Mouse (Mus musculus) CH12.LX (cell line): Measurements from ENCODE around the gene Ncaph2. TPM values are rescaled to one million over a fixed set of nuclear protein-coding genes. Genes with fewer than 3 reads are reported as not detected.

Experiments
- DNase-seq: peaks from one replicate; pipeline ENCODE4 v3.0.0-alpha.2; 2013; ENCODE audit errors: extremely low read depth
- H3K27ac ChIP-seq: 2 replicates; pipeline ENCODE4 v1.5.1; 2012; ENCODE audit warnings: low read depth, mild to moderate bottlenecking, control low read depth, moderate library complexity; ENCODE audit not compliant: insufficient read depth
- H3K27me3 ChIP-seq: replicated peaks from 2 replicates; pipeline ENCODE3; 2012; ENCODE audit warnings: inconsistent platforms
- H3K36me3 ChIP-seq, 2 experiments: replicated peaks in 1 of 2; 2 replicates each; pipeline versions ENCODE3 to v1.6.1; 2012; ENCODE audit warnings: inconsistent platforms in 1 of 2, low read length in 1 of 2, mild to moderate bottlenecking in 1 of 2, mixed read lengths in 1 of 2, moderate library complexity in 1 of 2; ENCODE audit not compliant: control insufficient read depth in 1 of 2, insufficient read depth in 1 of 2
- H3K4me1 ChIP-seq, 2 experiments: 2 replicates each; pipeline ENCODE4 v1.6.1; 2012; ENCODE audit warnings: inconsistent platforms in 1 of 2, moderate library complexity in 1 of 2; ENCODE audit not compliant: insufficient read depth in 2 of 2, control insufficient read depth in 1 of 2
- H3K4me2 ChIP-seq: 2 replicates; pipeline ENCODE4 v1.6.1; 2012; ENCODE audit warnings: low read depth, mild to moderate bottlenecking, control low read depth; ENCODE audit not compliant: poor library complexity, insufficient read depth, severe bottlenecking
- H3K4me3 ChIP-seq, 3 experiments: fragments of 150-350 bp in 1 of 3; sonication (generic) in 1 of 3; replicated peaks in 1 of 3; 2 replicates each; pipeline versions ENCODE3 to v1.5.1; 2011 to 2012; ENCODE audit warnings: low read depth in 2 of 3, low read length in 2 of 3, mild to moderate bottlenecking in 2 of 3, moderate library complexity in 2 of 3, control low read depth in 1 of 3, improper control_type of control experiment in 1 of 3, inconsistent platforms in 1 of 3, mixed read lengths in 1 of 3; ENCODE audit not compliant: poor library complexity in 1 of 3
- H3K79me2 ChIP-seq: replicated peaks from 2 replicates; pipeline ENCODE4 v1.6.1; 2012; ENCODE audit warnings: mild to moderate bottlenecking, moderate library complexity; ENCODE audit not compliant: control insufficient read depth, poor library complexity, insufficient read depth, severe bottlenecking; ENCODE audit errors: extremely low read depth
- H3K9ac ChIP-seq: 2 replicates; pipeline ENCODE4 v1.6.1; 2012; ENCODE audit warnings: low read depth, mild to moderate bottlenecking, control low read depth, moderate library complexity; ENCODE audit not compliant: insufficient read depth
- H3K9me3 ChIP-seq: replicated peaks from 2 replicates; pipeline ENCODE3; 2012; ENCODE audit warnings: low read length, inconsistent platforms, mixed read lengths
- BHLHE40 ChIP-seq: IDR thresholded peaks from 2 replicates; pipeline ENCODE4 v1.6.1; 2011; ENCODE audit warnings: mild to moderate bottlenecking, low read depth, low read length, improper control_type of control experiment
- CHD1 ChIP-seq: IDR thresholded peaks from 2 replicates; pipeline ENCODE4 v1.6.1; 2012; ENCODE audit warnings: low read depth, low read length, improper control_type of control experiment, inconsistent platforms
- CTCF ChIP-seq, 2 experiments: IDR thresholded peaks in 1 of 2; conservative IDR thresholded peaks in 1 of 2; 2 replicates each; pipeline ENCODE4 v1.5.1; 2011 to 2012; ENCODE audit warnings: low read depth in 2 of 2, low read length in 2 of 2, improper control_type of control experiment in 1 of 2, inconsistent platforms in 1 of 2, mild to moderate bottlenecking in 1 of 2, moderate library complexity in 1 of 2
- EP300 ChIP-seq: IDR thresholded peaks from 2 replicates; pipeline ENCODE4 v1.6.1; 2011; ENCODE audit warnings: low read length, improper control_type of control experiment
- ETS1 ChIP-seq: conservative IDR thresholded peaks from 2 replicates; pipeline ENCODE4 v1.6.1; 2012; ENCODE audit warnings: low read depth, mild to moderate bottlenecking, inconsistent platforms, low read length, improper control_type of control experiment, moderate library complexity
- HCFC1 ChIP-seq: IDR thresholded peaks from 2 replicates; pipeline ENCODE4 v1.6.1; 2012; ENCODE audit warnings: low read depth, mild to moderate bottlenecking, inconsistent platforms, low read length, improper control_type of control experiment
- JUND ChIP-seq: conservative IDR thresholded peaks from 2 replicates; pipeline ENCODE4 v1.6.1; 2011; ENCODE audit warnings: low read depth, low read length, improper control_type of control experiment
- MAX ChIP-seq: IDR thresholded peaks from 2 replicates; pipeline ENCODE4 v1.6.1; 2011; ENCODE audit warnings: low read length, improper control_type of control experiment
- MAZ ChIP-seq: IDR thresholded peaks from 2 replicates; pipeline ENCODE4 v1.6.1; 2012; ENCODE audit warnings: low read depth, mild to moderate bottlenecking, inconsistent platforms, low read length, improper control_type of control experiment, moderate library complexity
- MXI1 ChIP-seq: IDR thresholded peaks from 2 replicates; pipeline ENCODE4 v1.6.1; 2011; ENCODE audit warnings: mild to moderate bottlenecking, low read depth, low read length, improper control_type of control experiment
- POLR2AphosphoS2 ChIP-seq: IDR thresholded peaks from 2 replicates; pipeline ENCODE4 v1.6.1; 2011; ENCODE audit warnings: low read depth, low read length, improper control_type of control experiment
- RCOR1 ChIP-seq: conservative IDR thresholded peaks from 2 replicates; pipeline ENCODE4 v1.6.1; 2012; ENCODE audit warnings: low read depth, mild to moderate bottlenecking, inconsistent platforms, low read length, improper control_type of control experiment
- SIN3A ChIP-seq: IDR thresholded peaks from 2 replicates; pipeline ENCODE4 v1.6.1; 2012; ENCODE audit warnings: low read length, improper control_type of control experiment, inconsistent platforms
- SMC3 ChIP-seq: IDR thresholded peaks from 2 replicates; pipeline ENCODE4 v1.6.1; 2011; ENCODE audit warnings: low read depth, low read length, improper control_type of control experiment
- UBTF ChIP-seq: IDR thresholded peaks from 2 replicates; pipeline ENCODE4 v1.6.1; 2012; ENCODE audit warnings: low read depth, mild to moderate bottlenecking, inconsistent platforms, low read length, improper control_type of control experiment, moderate library complexity
- USF1 ChIP-seq: IDR thresholded peaks from 2 replicates; pipeline ENCODE4 v1.6.1; 2014; ENCODE audit warnings: low read depth, mild to moderate bottlenecking, inconsistent platforms, low read length, improper control_type of control experiment
- USF2 ChIP-seq: conservative IDR thresholded peaks from 2 replicates; pipeline ENCODE4 v1.6.1; 2011; ENCODE audit warnings: low read depth, low read length, improper control_type of control experiment
- ZC3H11A ChIP-seq: IDR thresholded peaks from 2 replicates; pipeline ENCODE4 v1.6.1; 2012; ENCODE audit warnings: low read depth, mild to moderate bottlenecking, inconsistent platforms, low read length, improper control_type of control experiment
- ZKSCAN1 ChIP-seq: IDR thresholded peaks from 2 replicates; pipeline ENCODE4 v1.6.1; 2012; ENCODE audit warnings: low read depth, inconsistent platforms, low read length, improper control_type of control experiment, borderline replicate concordance
- ZMIZ1 ChIP-seq: IDR thresholded peaks from 2 replicates; pipeline ENCODE4 v1.6.1; 2012; ENCODE audit warnings: low read depth, mild to moderate bottlenecking, inconsistent platforms, low read length, improper control_type of control experiment
- dilution Hi-C: fragments of 300-500 bp; cut with MboI; formaldehyde crosslinking; loops from 2 replicates; pipeline ENCODE4 v1.14.3; 2020; ENCODE audit warnings: low sequenced_read_pairs; ENCODE audit not compliant: extremely low pct_unique_long_range_greater_than_20kb, extremely low pct_ligation_motif_present
- in situ Hi-C: fragments of 300-500 bp; cut with MboI; formaldehyde crosslinking; loops from 3 replicates; pipeline ENCODE4 v1.14.3; 2019; ENCODE audit warnings: low sequenced_read_pairs, low pct_ligation_motif_present, low pct_unique_long_range_greater_than_20kb, mixed read lengths
- polyA plus RNA-seq: library from polyadenylated mRNA; unstranded; fragments of >175 nt; gene quantifications from 2 replicates; pipeline ENCODE4 v1.2.1, GENCODE M21; 2012; ENCODE audit warnings: low read depth; ENCODE audit not compliant: insufficient read length
- total RNA-seq, 2 experiments: library from RNA; depleted of rRNA; stranded (reverse); fragments of 300-350 nt in 1 of 2; fragments of >200 nt in 1 of 2; gene quantifications; 2 replicates each; pipeline ENCODE4 v1.2.3; 2012 to 2014

Gene Ncaph2
- total and polyA plus RNA-seq, 3 experiments = 95.4 to 151 (median 106) TPM

DNA sequence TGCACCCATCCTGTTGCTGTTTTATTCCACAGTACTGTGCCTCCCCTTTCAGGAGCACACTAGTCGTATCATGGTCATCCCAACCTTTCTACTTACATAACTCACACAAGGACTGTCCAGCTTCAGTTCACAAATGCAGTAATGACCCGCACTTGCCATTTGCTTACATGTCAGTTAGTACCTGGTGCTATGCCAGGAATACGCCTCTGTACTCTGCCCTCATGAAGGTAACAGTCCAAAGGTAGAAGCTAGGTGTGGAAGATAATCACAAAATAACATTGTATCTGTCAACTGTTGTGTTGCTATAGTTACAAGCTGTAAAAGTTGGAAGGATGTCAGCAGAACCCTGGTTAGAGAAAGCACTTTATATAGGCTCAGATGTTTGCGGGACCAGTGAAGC lies 41.4 kb downstream of the Ncaph2 start:
- in situ Hi-C loops = no loop called here
- no peak overlapping the region for H3K4me2 ChIP-seq
- H3K4me1 ChIP-seq = no peaks in the 10 kb centered on the region
- H3K79me2 ChIP-seq = no peaks in the 10 kb centered on the region
- TF ChIP-seq EP300 (no peak), BHLHE40 (no peak), JUND (no peak), CTCF (conservative IDR thresholded peaks at IDR 0.05 in 1 of 2, IDR thresholded peaks at IDR 0.05 in 1 of 2; ENCODE audit: low read depth in 2 of 2, low read length in 2 of 2) (no peak), POLR2AphosphoS2 (no peak), SMC3 (no peak)
- TF ChIP-seq, all 38 proteins: peak for 0
- dilution Hi-C loops = no loop called here
- Histone ChIP-seq H3K27ac (no peak overlapping the region), H3K36me3 (no peaks in the 10 kb centered on the region), H3K4me3 (no peak overlapping the region), H3K27me3 (peaks cover 29% of the 10 kb centered on the region), H3K9me3 (no peaks in the 10 kb centered on the region), H3K9ac (no peak overlapping the region)
- DNase-seq = no peak

DNA sequence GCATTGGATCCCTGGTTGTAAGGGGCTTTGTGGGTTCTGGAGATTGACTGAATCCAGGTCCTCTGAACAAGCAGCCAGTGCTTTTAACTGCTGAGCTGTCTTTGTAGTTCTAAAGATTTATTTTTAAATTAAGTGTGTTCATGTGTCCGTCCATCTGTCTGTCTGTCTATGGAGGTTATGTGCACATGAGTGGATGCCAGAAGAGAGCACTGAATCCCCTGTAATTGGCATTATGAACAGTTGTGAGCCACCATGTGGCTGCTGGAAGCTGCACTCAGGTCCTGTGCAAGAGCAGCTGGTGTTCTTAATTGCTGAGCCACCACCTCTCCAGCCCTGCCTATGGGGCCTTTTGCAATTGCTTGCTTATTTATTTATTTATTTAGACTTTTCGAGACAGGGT lies 42.6 kb downstream of the Ncaph2 start:
- H3K4me2 ChIP-seq = no peak overlapping the region
- TF ChIP-seq ZC3H11A (no peak), POLR2AphosphoS2 (no peak), ETS1 (no peak), RCOR1 (no peak), UBTF (no peak), MAZ (no peak), USF1 (no peak), EP300 (no peak), USF2 (no peak), MXI1 (no peak), CHD1 (no peak), ZMIZ1 (no peak), ZKSCAN1 (no peak), HCFC1 (no peak), MAX (no peak), CTCF (conservative IDR thresholded peaks at IDR 0.05 in 1 of 2, IDR thresholded peaks at IDR 0.05 in 1 of 2; ENCODE audit: low read depth in 2 of 2, low read length in 2 of 2) (no peak), SIN3A (no peak)

More for the DNA sequence above, 42.6 kb downstream of the Ncaph2 start:
- Histone ChIP-seq H3K27ac (no peak overlapping the region), H3K79me2 (no peaks in the 10 kb centered on the region), H3K27me3 (peaks cover 25% of the 10 kb centered on the region), H3K4me1 (no peaks in the 10 kb centered on the region), H3K9me3 (no peaks in the 10 kb centered on the region), H3K4me3 (no peak overlapping the region), H3K36me3 (no peaks in the 10 kb centered on the region), H3K9ac (no peak overlapping the region)
- in situ Hi-C loops (no loop called here), dilution Hi-C loops (no loop called here)
- DNase-seq = no peak
